Mouse (Mus musculus) midbrain, embryonic 15.5 days (tissue): ENCODE results near the gene Cltrn. TPM values are rescaled to one million over a fixed set of nuclear protein-coding genes. Genes with fewer than 3 reads are reported as not detected.

ENCODE experiments used
- ATAC-seq: fragments of 200-750 bp; cut with Nextera tagmentation; replicated peaks from 2 replicates; pipeline ENCODE4 v1.8.0; 2017; ENCODE audit warnings: moderate TSS enrichment
- H3K27ac ChIP-seq: fragments of 300-500 bp; sonication (generic); 2 replicates; pipeline ENCODE4 v1.5.1; 2015; ENCODE audit warnings: mild to moderate bottlenecking, inconsistent platforms
- H3K27me3 ChIP-seq: fragments of 300-500 bp; sonication (generic); replicated peaks from 2 replicates; pipeline ENCODE4 v1.6.1; 2015; ENCODE audit warnings: inconsistent platforms
- H3K36me3 ChIP-seq: fragments of 300-500 bp; sonication (generic); replicated peaks from 2 replicates; pipeline ENCODE4 v1.6.1; 2015; ENCODE audit warnings: inconsistent platforms
- H3K4me1 ChIP-seq: fragments of 300-500 bp; sonication (generic); 2 replicates; pipeline ENCODE4 v1.6.1; 2015; ENCODE audit warnings: inconsistent platforms
- H3K4me2 ChIP-seq: fragments of 300-500 bp; sonication (generic); 2 replicates; pipeline ENCODE4 v1.6.1; 2015; ENCODE audit warnings: inconsistent platforms, mild to moderate bottlenecking, moderate library complexity
- H3K4me3 ChIP-seq: fragments of 300-500 bp; sonication (generic); 2 replicates; pipeline ENCODE4 v1.5.1; 2015; ENCODE audit warnings: mild to moderate bottlenecking, inconsistent platforms
- H3K9ac ChIP-seq: fragments of 300-500 bp; sonication (generic); 2 replicates; pipeline ENCODE4 v1.6.1; 2015; ENCODE audit warnings: mild to moderate bottlenecking, inconsistent platforms
- H3K9me3 ChIP-seq: fragments of 300-500 bp; sonication (generic); 2 replicates; pipeline ENCODE4 v1.6.1; 2016; ENCODE audit warnings: inconsistent platforms
- WGBS: fragments of 180-500 bp; shearing (Covaris S2); methylation state at CpG from one replicate; pipeline ENCODE4 v1.1.7; 2015; ENCODE audit warnings: mixed read lengths; 5-methylcytosine and 5-hydroxymethylcytosine counted together
- polyA plus RNA-seq: library from polyadenylated mRNA; unstranded; fragments of >200 nt; fragmentation: Nextera tagmentation; extraction: Ambion mirVana; gene quantifications from 2 replicates; pipeline ENCODE4 v1.2.1, GENCODE M21; 2015

Cltrn gene
- polyA plus RNA-seq: not detected in 2 replicates

DNA sequence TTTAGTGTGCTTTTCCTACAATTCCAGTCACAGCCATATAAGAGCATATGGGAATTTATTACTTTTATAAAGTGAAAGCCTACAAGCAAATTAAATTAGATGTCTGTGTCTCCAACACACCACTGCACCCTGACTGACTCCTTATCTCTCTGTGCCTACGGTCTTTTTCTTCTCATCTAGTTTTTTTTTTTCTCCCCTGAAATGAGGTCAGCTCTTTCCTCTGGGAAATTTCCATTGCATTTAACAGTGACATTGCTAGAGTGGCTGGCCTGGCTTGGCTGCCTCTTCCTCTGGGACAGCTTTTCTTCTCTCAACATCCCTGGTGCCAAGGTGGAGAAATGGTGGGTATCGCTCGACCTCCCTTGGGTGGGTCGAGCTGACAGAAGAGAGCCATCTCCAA, at the start of gene Cltrn:
Gene Cltrn, plus strand, starts transcription at position 249 of the 400 bp plus-strand sequence.
- H3K27ac ChIP-seq: no peak within 1 kb of the TSS
- ATAC-seq: no peak
- 92% methylated on average over 4 of the region's 4 CpGs for WGBS
- no peak within 1 kb of the TSS for H3K4me2 ChIP-seq
- H3K4me3 ChIP-seq: no peak within 1 kb of the TSS
- H3K36me3 ChIP-seq: no peaks in the 10 kb centered on the region
- no peaks in the 10 kb centered on the region for H3K9me3 ChIP-seq
- H3K27me3 ChIP-seq: peaks cover 3% of the 10 kb centered on the region; the same call in 1 of the 2 replicates
- no peaks in the 10 kb centered on the region for H3K4me1 ChIP-seq
- no peak within 1 kb of the TSS for H3K9ac ChIP-seq

- no peak overlapping the region for H3K9ac ChIP-seq
- H3K36me3 ChIP-seq: no peaks in the 10 kb centered on the region
- H3K4me1 ChIP-seq: no peaks in the 10 kb centered on the region
- 39% methylated on average over 2 of the region's 2 CpGs for WGBS
- no peaks in the 10 kb centered on the region for H3K27me3 ChIP-seq
- no peak overlapping the region for H3K4me3 ChIP-seq
- no peaks in the 10 kb centered on the region for H3K9me3 ChIP-seq
- no peak overlapping the region for H3K27ac ChIP-seq
- peak; percentile 72 for ATAC-seq
- no peak overlapping the region for H3K4me2 ChIP-seq
Observed at GRCm38 (mm10) chrX:164038882-164039281, 49.7 kb upstream of the Cltrn start.

DNA sequence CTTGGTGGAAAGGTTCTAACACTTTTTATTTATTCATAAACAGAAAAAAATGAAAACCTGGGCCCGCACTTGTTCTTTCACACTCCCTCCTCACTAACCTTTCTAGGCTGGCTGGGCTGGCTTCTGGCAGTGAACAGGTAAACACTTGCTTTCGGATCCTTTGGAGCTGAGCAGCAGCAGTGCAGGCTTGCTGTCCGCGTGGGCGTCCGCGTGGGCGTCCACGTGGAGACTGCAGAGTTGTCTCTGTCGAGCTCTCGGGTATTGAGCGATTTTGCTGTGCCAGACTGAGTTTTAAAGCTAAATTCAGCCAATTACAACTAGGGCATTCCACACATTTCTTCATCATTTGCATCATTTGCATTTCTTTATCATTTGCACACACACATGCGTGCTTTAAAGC, 46.6 kb upstream of the Cltrn start:
- no peaks in the 10 kb centered on the region for H3K4me1 ChIP-seq
- no peak for ATAC-seq
- no peaks in the 10 kb centered on the region for H3K27me3 ChIP-seq
- 73% methylated on average over 13 of the region's 13 CpGs for WGBS
- no peak overlapping the region for H3K4me2 ChIP-seq
- H3K36me3 ChIP-seq: no peaks in the 10 kb centered on the region
- no peak overlapping the region for H3K9ac ChIP-seq
- no peak overlapping the region for H3K4me3 ChIP-seq
- H3K27ac ChIP-seq: no peak overlapping the region
- H3K9me3 ChIP-seq: no peaks in the 10 kb centered on the region

DNA sequence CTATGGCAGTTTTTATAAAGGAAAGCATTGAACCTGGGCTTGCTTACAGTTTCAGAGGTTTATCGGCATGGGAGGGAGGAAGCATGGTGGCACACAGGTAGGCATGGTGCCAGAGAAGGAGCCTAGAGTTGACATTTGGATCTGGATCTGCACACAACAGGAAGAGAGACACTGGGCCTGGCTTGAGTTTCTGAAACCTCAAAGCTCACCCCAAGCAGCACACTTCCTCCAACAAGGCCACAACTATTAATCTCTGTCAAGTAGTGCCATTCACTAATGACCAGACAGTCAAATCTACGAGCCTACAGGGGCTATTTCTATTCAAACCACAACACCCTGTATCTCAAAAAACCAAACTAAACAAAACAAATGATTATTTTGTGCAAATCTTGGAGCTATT, 41.9 kb upstream of the Cltrn start:
- no peak for ATAC-seq
- no peaks in the 10 kb centered on the region for H3K4me1 ChIP-seq
- H3K4me3 ChIP-seq: no peak overlapping the region
- no peak overlapping the region for H3K27ac ChIP-seq
- H3K27me3 ChIP-seq: no peaks in the 10 kb centered on the region
- no peak overlapping the region for H3K9ac ChIP-seq
- no peaks in the 10 kb centered on the region for H3K9me3 ChIP-seq
- no peaks in the 10 kb centered on the region for H3K36me3 ChIP-seq
- 80% methylated on average over 2 of the region's 2 CpGs for WGBS
- no peak overlapping the region for H3K4me2 ChIP-seq

DNA sequence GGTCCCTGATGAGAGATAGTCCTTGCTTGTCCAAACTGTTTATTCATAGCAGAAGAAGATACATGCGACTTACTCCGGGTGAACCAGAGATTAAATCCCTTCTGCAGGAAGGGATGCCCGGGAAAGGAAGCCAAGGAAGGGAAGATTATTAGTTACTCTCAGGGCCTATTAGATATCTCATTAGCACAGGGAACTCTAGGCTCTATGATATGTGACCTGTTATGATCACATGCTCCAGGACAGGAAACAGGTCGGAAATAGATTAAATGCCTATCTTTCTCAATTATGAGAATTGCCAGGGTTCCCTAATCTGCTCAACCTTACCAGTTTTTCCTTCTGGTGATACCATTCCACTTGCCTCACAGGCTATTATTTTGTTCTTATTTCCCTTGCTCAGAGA, 32.9 kb upstream of the Cltrn start:
- ATAC-seq: no peak
- Histone ChIP-seq H3K4me3 (no peak overlapping the region), H3K36me3 (no peaks in the 10 kb centered on the region), H3K27ac (no peak overlapping the region), H3K4me2 (no peak overlapping the region), H3K27me3 (peaks cover 5% of the 10 kb centered on the region), H3K9me3 (no peaks in the 10 kb centered on the region), H3K9ac (no peak overlapping the region), H3K4me1 (no peaks in the 10 kb centered on the region)
- 88% methylated on average over 4 of the region's 4 CpGs for WGBS

- 84% methylated on average over 3 of the region's 3 CpGs for WGBS
- no peaks in the 10 kb centered on the region for H3K9me3 ChIP-seq
- no peak for ATAC-seq
- H3K4me2 ChIP-seq: no peak overlapping the region
- H3K4me3 ChIP-seq: no peak overlapping the region
- no peak overlapping the region for H3K27ac ChIP-seq
- no peaks in the 10 kb centered on the region for H3K4me1 ChIP-seq
- no peaks in the 10 kb centered on the region for H3K36me3 ChIP-seq
- H3K27me3 ChIP-seq: peaks cover 5% of the 10 kb centered on the region
- no peak overlapping the region for H3K9ac ChIP-seq
Observed at GRCm38 (mm10) chrX:164058523-164058922, 30.1 kb upstream of the Cltrn start.

- no peaks in the 10 kb centered on the region for H3K36me3 ChIP-seq
- no peak overlapping the region for H3K27ac ChIP-seq
- H3K9me3 ChIP-seq: no peaks in the 10 kb centered on the region
- H3K4me1 ChIP-seq: no peaks in the 10 kb centered on the region
- ATAC-seq: no peak
- WGBS: 74% methylated on average over 4 of the region's 4 CpGs
- H3K4me2 ChIP-seq: no peak overlapping the region
- peaks cover 5% of the 10 kb centered on the region for H3K27me3 ChIP-seq
- no peak overlapping the region for H3K4me3 ChIP-seq
- H3K9ac ChIP-seq: no peak overlapping the region
Observed at GRCm38 (mm10) chrX:164059070-164059469, 29.6 kb upstream of the Cltrn start.

GRCm38 (mm10) chrX:164066185-164066584, 22.4 kb upstream of the Cltrn start:
- no peaks in the 10 kb centered on the region for H3K9me3 ChIP-seq
- no peaks in the 10 kb centered on the region for H3K36me3 ChIP-seq
- H3K27ac ChIP-seq: no peak overlapping the region
- no peak overlapping the region for H3K9ac ChIP-seq
- H3K4me1 ChIP-seq: no peaks in the 10 kb centered on the region
- H3K4me3 ChIP-seq: no peak overlapping the region
- ATAC-seq: peak; percentile 70; the same call in 1 of the 2 replicates
- H3K4me2 ChIP-seq: no peak overlapping the region
- no peaks in the 10 kb centered on the region for H3K27me3 ChIP-seq
- 26% methylated on average over 2 of the region's 2 CpGs for WGBS

DNA sequence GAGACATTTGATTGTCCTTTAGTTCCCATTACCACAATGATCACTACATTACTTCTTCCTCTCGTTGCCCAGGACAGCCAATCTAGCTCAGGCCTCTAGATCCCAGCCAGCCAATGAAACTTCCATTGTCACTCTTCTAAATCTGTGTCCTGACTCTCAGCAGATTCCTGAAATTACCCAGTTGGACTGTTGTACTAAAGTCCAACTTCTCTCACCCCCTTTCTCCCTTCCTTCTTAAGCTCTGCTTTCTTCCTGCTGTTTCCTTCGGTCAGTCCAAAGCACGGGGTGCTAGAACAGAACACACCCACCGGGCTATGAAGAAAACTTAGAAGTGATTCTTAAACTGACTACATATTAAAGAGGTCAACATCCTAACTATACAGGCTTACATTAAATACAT, 19.7 kb upstream of the Cltrn start:
- no peak overlapping the region for H3K4me2 ChIP-seq
- H3K9ac ChIP-seq: no peak overlapping the region
- no peak for ATAC-seq
- no peak overlapping the region for H3K27ac ChIP-seq
- H3K27me3 ChIP-seq: no peaks in the 10 kb centered on the region
- H3K4me1 ChIP-seq: no peaks in the 10 kb centered on the region
- no peak overlapping the region for H3K4me3 ChIP-seq
- WGBS: 83% methylated on average over 4 of the region's 4 CpGs
- no peaks in the 10 kb centered on the region for H3K36me3 ChIP-seq
- H3K9me3 ChIP-seq: no peaks in the 10 kb centered on the region

DNA sequence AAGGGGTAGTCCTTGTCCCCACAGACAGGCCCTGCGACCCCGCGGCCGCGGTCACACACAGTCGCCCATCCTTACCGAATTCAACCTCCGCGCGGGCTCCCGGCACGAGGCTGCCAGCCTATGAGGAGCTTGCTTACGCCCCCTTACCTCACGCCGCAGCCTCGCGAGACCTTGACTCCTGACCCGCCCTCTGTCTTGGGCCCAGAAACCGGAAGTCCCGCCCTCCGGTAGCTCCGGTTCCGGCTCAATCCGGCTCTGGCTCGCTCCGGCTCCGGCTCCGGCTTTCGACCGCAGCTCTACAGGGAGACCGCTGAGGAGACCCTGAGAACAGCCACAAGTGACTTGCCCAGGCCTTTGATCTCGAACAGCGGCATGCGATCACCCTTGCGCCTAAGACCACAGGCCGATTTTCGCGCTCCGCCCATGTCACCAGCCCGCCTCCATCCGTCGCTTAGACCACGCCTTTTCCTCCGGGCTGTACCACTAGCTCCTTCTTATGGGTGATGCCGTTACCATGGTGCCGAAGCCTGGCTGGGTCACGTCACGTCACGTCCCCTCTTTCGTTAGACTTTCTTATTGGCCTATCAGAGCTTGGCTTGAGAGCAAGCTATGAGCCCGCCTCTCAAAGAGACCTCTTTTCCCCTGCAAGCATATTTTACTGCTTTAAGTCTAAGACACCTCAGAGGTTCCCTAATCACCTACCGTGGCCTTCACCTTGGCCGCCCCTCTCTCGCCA, 12.4 kb upstream of the Cltrn start, which contains the start of gene Siah1b:
Gene Siah1b, minus strand, starts transcription at position 454 of the 736 bp plus-strand sequence.
- Histone ChIP-seq H3K4me2 (peak within 1 kb of the TSS; percentile 76), H3K9me3 (no peaks in the 10 kb centered on the region), H3K27ac (peak within 1 kb of the TSS; percentile 92), H3K4me1 (no peaks in the 10 kb centered on the region), H3K27me3 (peaks cover 7% of the 10 kb centered on the region; the same call in 1 of the 2 replicates), H3K36me3 (no peaks in the 10 kb centered on the region), H3K4me3 (peak within 1 kb of the TSS; percentile 55), H3K9ac (peak within 1 kb of the TSS; percentile 43; the same call in 1 of the 2 replicates)
- WGBS: 27% methylated on average over 53 of the region's 54 CpGs
- ATAC-seq: peak; percentile 99

DNA sequence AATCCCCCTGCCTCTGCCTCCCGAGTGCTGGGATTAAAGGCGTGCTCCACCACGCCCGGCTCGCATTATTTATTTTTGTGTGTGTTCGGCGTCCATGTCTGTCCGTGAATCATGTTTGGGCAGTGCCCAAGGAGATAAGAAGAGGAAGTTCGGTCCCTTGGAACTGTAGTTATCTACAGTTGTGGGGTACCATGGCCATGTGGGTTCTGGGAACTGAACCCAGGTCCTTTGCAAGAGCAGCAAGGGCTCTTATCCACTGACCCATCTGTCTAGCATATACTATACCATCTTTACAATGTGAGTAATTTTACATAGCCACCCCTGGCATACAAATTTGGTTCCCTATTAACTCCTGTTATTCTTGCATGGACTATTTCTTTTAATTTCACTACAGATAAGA, 6.6 kb upstream of the Cltrn start:
- H3K4me1 ChIP-seq: no peaks in the 10 kb centered on the region
- no peaks in the 10 kb centered on the region for H3K9me3 ChIP-seq
- no peak for ATAC-seq
- no peaks in the 10 kb centered on the region for H3K36me3 ChIP-seq
- no peak overlapping the region for H3K4me2 ChIP-seq
- no peak overlapping the region for H3K4me3 ChIP-seq
- no peak overlapping the region for H3K27ac ChIP-seq
- H3K9ac ChIP-seq: no peak overlapping the region
- H3K27me3 ChIP-seq: peaks cover 7% of the 10 kb centered on the region; the same call in 1 of the 2 replicates
- WGBS: 89% methylated on average over 9 of the region's 9 CpGs

DNA sequence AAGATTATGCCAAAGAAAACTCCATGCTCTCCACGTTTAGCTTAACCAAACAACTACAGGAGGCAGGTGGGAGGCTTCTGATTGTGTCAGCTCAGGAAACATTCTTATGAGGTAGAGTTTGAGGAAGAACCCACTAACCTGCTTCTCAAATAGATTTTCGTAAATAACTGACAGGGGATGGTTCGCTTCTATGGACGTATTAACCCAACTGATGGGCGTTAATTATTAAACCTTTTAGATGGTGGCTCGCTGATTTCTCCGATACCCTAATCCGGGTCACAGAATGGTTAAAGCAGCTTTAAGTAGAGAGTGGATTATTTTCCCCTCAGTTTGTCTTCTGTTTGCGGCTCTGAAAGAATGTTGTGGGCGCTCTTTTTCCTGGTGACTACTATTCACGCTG, 1.3 kb downstream of the Cltrn start:
- peaks cover 5% of the 10 kb centered on the region; the same call in 1 of the 2 replicates for H3K27me3 ChIP-seq
- no peaks in the 10 kb centered on the region for H3K36me3 ChIP-seq
- no peak overlapping the region for H3K4me2 ChIP-seq
- 76% methylated on average over 11 of the region's 11 CpGs for WGBS
- ATAC-seq: no peak
- H3K27ac ChIP-seq: no peak overlapping the region
- no peak overlapping the region for H3K9ac ChIP-seq
- no peak overlapping the region for H3K4me3 ChIP-seq
- no peaks in the 10 kb centered on the region for H3K9me3 ChIP-seq
- H3K4me1 ChIP-seq: no peaks in the 10 kb centered on the region
